Mouse (Mus musculus): Measurements from ENCODE around the gene Tmtc3. TPM values are rescaled to one million over a fixed set of nuclear protein-coding genes. Genes with fewer than 3 reads are reported as not detected.

The Tmtc3 gene
- polyA plus RNA-seq (2012; rRNA removed): 7.7 and 8.2 TPM in 2 replicates

GRCm38 (mm10) chr10:100487097-100487978 is at the start of gene Tmtc3, which contains the start of gene Cep290:
Gene Tmtc3 (minus strand): TSS chr10:100487350.
Gene Cep290 (plus strand): TSS chr10:100487558.
- Histone ChIP-seq H3K27me3 (ENCODE audit: control insufficient read depth, insufficient read depth, low read length) (no peaks in the 10 kb centered on the region), H3K4me1 (ENCODE audit: control insufficient read depth, insufficient read depth, low read length) (no peaks in the 10 kb centered on the region; the same call in 1 of the 2 replicates), H3K4me3 (replicated peaks; ENCODE audit: insufficient read depth, low read depth, low read length) (peak within 1 kb of the TSS; percentile 66), H3K27ac (ENCODE audit: insufficient read depth, low read length) (peak within 1 kb of the TSS; percentile 35; the same call in 1 of the 2 replicates)
- under 1% methylated on average over 63 of the region's 63 CpGs for WGBS
- TF ChIP-seq CTCF (IDR thresholded peaks at IDR 0.05; ENCODE audit: borderline replicate concordance, insufficient read depth, low read depth, low read length): no peak
- TF ChIP-seq POLR2A (IDR thresholded peaks at IDR 0.05; ENCODE audit: borderline replicate concordance, insufficient read depth, low read length): peak; percentile 55
- DNase-seq: peak; percentile 96 to 98

GRCm38 (mm10) chr10:100524499-100525390 is 37.6 kb upstream of the Tmtc3 start:
- Histone ChIP-seq H3K27me3 (ENCODE audit: control insufficient read depth, insufficient read depth, low read length) (no peaks in the 10 kb centered on the region), H3K4me1 (ENCODE audit: control insufficient read depth, insufficient read depth, low read length) (no peaks in the 10 kb centered on the region), H3K4me3 (replicated peaks; ENCODE audit: insufficient read depth, low read depth, low read length) (no peak overlapping the region), H3K27ac (ENCODE audit: insufficient read depth, low read length) (no peak overlapping the region)
- TF ChIP-seq POLR2A (IDR thresholded peaks at IDR 0.05; ENCODE audit: borderline replicate concordance, insufficient read depth, low read length): no peak
- no peak for TF ChIP-seq CTCF (IDR thresholded peaks at IDR 0.05; ENCODE audit: borderline replicate concordance, insufficient read depth, low read depth, low read length)
- DNase-seq: no peak
- 94% methylated on average over 9 of the region's 9 CpGs for WGBS

- no peak for DNase-seq
- no peaks in the 10 kb centered on the region for H3K27me3 ChIP-seq (ENCODE audit: control insufficient read depth, insufficient read depth, low read length)
- H3K4me1 ChIP-seq (ENCODE audit: control insufficient read depth, insufficient read depth, low read length): no peaks in the 10 kb centered on the region
- no peak overlapping the region for H3K27ac ChIP-seq (ENCODE audit: insufficient read depth, low read length)
- TF ChIP-seq POLR2A (IDR thresholded peaks at IDR 0.05; ENCODE audit: borderline replicate concordance, insufficient read depth, low read length): no peak
- H3K4me3 ChIP-seq (replicated peaks; ENCODE audit: insufficient read depth, low read depth, low read length): no peak overlapping the region
- WGBS: 89% methylated on average over 9 of the region's 9 CpGs
Observed at GRCm38 (mm10) chr10:100522330-100522729, 35.2 kb upstream of the Tmtc3 start.

- H3K4me1 ChIP-seq (ENCODE audit: control insufficient read depth, insufficient read depth, low read length): no peaks in the 10 kb centered on the region
- TF ChIP-seq POLR2A (IDR thresholded peaks at IDR 0.05; ENCODE audit: borderline replicate concordance, insufficient read depth, low read length): no peak
- no peak for TF ChIP-seq CTCF (IDR thresholded peaks at IDR 0.05; ENCODE audit: borderline replicate concordance, insufficient read depth, low read depth, low read length)
- DNase-seq: no peak
- no peak overlapping the region for H3K27ac ChIP-seq (ENCODE audit: insufficient read depth, low read length)
- H3K27me3 ChIP-seq (ENCODE audit: control insufficient read depth, insufficient read depth, low read length): no peaks in the 10 kb centered on the region
- WGBS: 86% methylated on average over 4 of the region's 4 CpGs
- no peak overlapping the region for H3K4me3 ChIP-seq (replicated peaks; ENCODE audit: insufficient read depth, low read depth, low read length)
Observed at GRCm38 (mm10) chr10:100521617-100522016, 34.5 kb upstream of the Tmtc3 start.

- DNase-seq: no peak
- no peaks in the 10 kb centered on the region for H3K27me3 ChIP-seq (ENCODE audit: control insufficient read depth, insufficient read depth, low read length)
- H3K4me1 ChIP-seq (ENCODE audit: control insufficient read depth, insufficient read depth, low read length): no peaks in the 10 kb centered on the region
- 88% methylated on average over 1 of the region's 1 CpGs for WGBS
- TF ChIP-seq POLR2A (IDR thresholded peaks at IDR 0.05; ENCODE audit: borderline replicate concordance, insufficient read depth, low read length) (no peak), CTCF (IDR thresholded peaks at IDR 0.05; ENCODE audit: borderline replicate concordance, insufficient read depth, low read depth, low read length) (no peak)
- H3K27ac ChIP-seq (ENCODE audit: insufficient read depth, low read length): no peak overlapping the region
- H3K4me3 ChIP-seq (replicated peaks; ENCODE audit: insufficient read depth, low read depth, low read length): no peak overlapping the region
Observed at GRCm38 (mm10) chr10:100508170-100508569, 21.0 kb upstream of the Tmtc3 start.

GRCm38 (mm10) chr10:100498309-100498708 is 11.2 kb upstream of the Tmtc3 start:
- Histone ChIP-seq H3K4me1 (ENCODE audit: control insufficient read depth, insufficient read depth, low read length) (no peaks in the 10 kb centered on the region), H3K4me3 (replicated peaks; ENCODE audit: insufficient read depth, low read depth, low read length) (no peak overlapping the region), H3K27ac (ENCODE audit: insufficient read depth, low read length) (no peak overlapping the region), H3K27me3 (ENCODE audit: control insufficient read depth, insufficient read depth, low read length) (no peaks in the 10 kb centered on the region)
- DNase-seq: no peak
- WGBS: 91% methylated on average over 3 of the region's 3 CpGs
- TF ChIP-seq POLR2A (IDR thresholded peaks at IDR 0.05; ENCODE audit: borderline replicate concordance, insufficient read depth, low read length) (no peak), CTCF (IDR thresholded peaks at IDR 0.05; ENCODE audit: borderline replicate concordance, insufficient read depth, low read depth, low read length) (no peak)

GRCm38 (mm10) chr10:100491916-100492315 is 4.8 kb upstream of the Tmtc3 start:
- Histone ChIP-seq H3K4me1 (ENCODE audit: control insufficient read depth, insufficient read depth, low read length) (no peaks in the 10 kb centered on the region), H3K27me3 (ENCODE audit: control insufficient read depth, insufficient read depth, low read length) (no peaks in the 10 kb centered on the region), H3K27ac (ENCODE audit: insufficient read depth, low read length) (no peak overlapping the region), H3K4me3 (replicated peaks; ENCODE audit: insufficient read depth, low read depth, low read length) (no peak overlapping the region)
- no peak for DNase-seq
- 91% methylated on average over 7 of the region's 7 CpGs for WGBS
- no peak for TF ChIP-seq CTCF (IDR thresholded peaks at IDR 0.05; ENCODE audit: borderline replicate concordance, insufficient read depth, low read depth, low read length)
- TF ChIP-seq POLR2A (IDR thresholded peaks at IDR 0.05; ENCODE audit: borderline replicate concordance, insufficient read depth, low read length): no peak

Data from cerebellum, adult 2 months (tissue).